Mouse (Mus musculus) bone marrow macrophage, adult 2 months (primary cell): ENCODE measurements around the gene Ptprd. TPM values are rescaled to one million over a fixed set of nuclear protein-coding genes. Genes with fewer than 3 reads are reported as not detected.

ENCODE experiments used
- H3K27ac ChIP-seq: 2 replicates; pipeline ENCODE4 v1.5.1; 2012; ENCODE audit warnings: low read depth, low read length; ENCODE audit not compliant: insufficient read depth
- H3K4me1 ChIP-seq: 2 replicates; pipeline ENCODE4 v1.6.1; 2012; ENCODE audit warnings: low read length; ENCODE audit not compliant: control insufficient read depth, insufficient read depth
- H3K4me3 ChIP-seq: 2 replicates; pipeline ENCODE4 v1.5.1; 2012; ENCODE audit warnings: mild to moderate bottlenecking, low read length, moderate library complexity; ENCODE audit not compliant: insufficient read depth
- CTCF ChIP-seq: IDR thresholded peaks from 2 replicates; pipeline ENCODE4 v1.5.1; 2012; ENCODE audit warnings: low read depth, mild to moderate bottlenecking, low read length, moderate library complexity
- POLR2A ChIP-seq: IDR thresholded peaks from 2 replicates; pipeline ENCODE4 v1.6.1; 2012; ENCODE audit warnings: mild to moderate bottlenecking, low read depth, low read length, borderline replicate concordance
- polyA plus RNA-seq: library from polyadenylated mRNA; stranded (reverse); fragments of >200 nt; gene quantifications from 2 replicates; pipeline ENCODE4 v1.2.4, GENCODE M21; 2012; ENCODE audit not compliant: missing spikeins, insufficient read depth, insufficient read length

Gene Ptprd
- polyA plus RNA-seq, 1 experiment: 1.4 TPM

GRCm38 (mm10) chr4:76014151-76014840 is 2197.5 kb downstream of the Ptprd start:
- TF ChIP-seq CTCF (no peak), POLR2A (no peak)
- H3K4me3 ChIP-seq: no peak overlapping the region
- no peaks in the 10 kb centered on the region for H3K4me1 ChIP-seq
- H3K27ac ChIP-seq: no peak overlapping the region

- TF ChIP-seq CTCF (no peak), POLR2A (no peak)
- Histone ChIP-seq H3K4me3 (no peak overlapping the region), H3K4me1 (no peaks in the 10 kb centered on the region), H3K27ac (no peak overlapping the region)
These were observed 2203.2 kb downstream of the Ptprd start for GRCm38 (mm10) chr4:76008580-76008979.

DNA sequence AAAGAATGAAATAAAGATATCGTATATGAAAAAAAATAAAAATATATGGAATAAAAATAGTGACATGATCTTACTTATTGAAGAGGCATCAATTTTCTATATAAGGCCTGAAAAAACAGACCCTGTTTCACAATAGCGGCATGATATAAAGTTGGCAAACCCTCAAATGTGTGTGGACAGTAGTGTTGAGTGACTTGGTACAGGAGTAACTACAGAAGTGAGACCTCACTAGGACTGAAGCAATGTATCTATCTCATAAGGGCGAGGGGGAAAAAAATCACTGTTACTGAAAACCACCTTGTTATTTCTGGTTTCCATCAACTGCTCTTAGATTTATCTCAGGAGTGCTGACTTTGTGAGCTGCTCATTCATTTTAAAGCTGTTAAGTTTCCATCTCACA is 2204.5 kb downstream of the Ptprd start:
- no peak overlapping the region for H3K4me3 ChIP-seq
- TF ChIP-seq POLR2A (no peak), CTCF (no peak)
- no peak overlapping the region for H3K27ac ChIP-seq
- no peaks in the 10 kb centered on the region for H3K4me1 ChIP-seq

- TF ChIP-seq POLR2A (no peak), CTCF (no peak)
- Histone ChIP-seq H3K4me3 (no peak overlapping the region), H3K4me1 (no peaks in the 10 kb centered on the region), H3K27ac (no peak overlapping the region)
These were observed 2205.0 kb downstream of the Ptprd start for GRCm38 (mm10) chr4:76006717-76007116.

DNA sequence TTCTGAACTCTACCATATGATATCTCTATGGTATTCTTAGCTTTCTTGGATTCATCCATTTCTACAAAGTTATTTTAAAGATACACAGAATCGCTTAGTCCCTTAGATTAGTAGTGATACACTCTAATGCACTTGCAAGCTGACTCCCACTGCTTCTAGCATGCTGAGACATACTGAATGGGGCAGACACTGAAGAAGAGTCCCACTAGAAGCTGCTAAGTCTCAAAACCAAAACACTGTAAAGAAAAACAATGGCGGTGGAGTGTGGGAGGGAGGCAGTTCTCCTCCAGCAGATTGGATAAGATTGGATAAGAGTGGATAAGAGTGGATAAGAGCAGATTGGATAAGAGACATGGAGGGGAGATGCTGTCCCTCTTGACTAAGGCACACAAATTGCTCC is 2207.6 kb downstream of the Ptprd start:
- TF ChIP-seq CTCF: no peak
- no peak for TF ChIP-seq POLR2A
- no peak overlapping the region for H3K27ac ChIP-seq
- no peaks in the 10 kb centered on the region for H3K4me1 ChIP-seq
- no peak overlapping the region for H3K4me3 ChIP-seq

DNA sequence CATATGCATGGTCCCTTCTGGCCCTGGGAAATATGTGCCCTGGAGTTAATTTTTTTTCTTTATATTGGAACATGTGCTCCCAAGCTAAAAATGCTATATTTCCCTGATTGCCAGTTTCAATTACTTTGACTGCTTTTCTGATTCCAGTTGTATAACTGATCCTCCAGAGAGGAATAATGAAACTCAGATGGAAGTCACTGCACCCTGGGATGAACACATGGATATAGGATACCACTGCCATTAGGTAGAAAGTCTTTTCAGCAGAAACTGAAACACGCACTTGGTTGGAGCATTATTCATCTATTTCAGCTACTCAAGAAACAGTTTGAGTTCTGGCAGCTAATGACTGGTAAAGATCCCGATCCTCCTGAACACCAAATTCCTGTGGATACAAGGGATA is 2211.5 kb downstream of the Ptprd start:
- Histone ChIP-seq H3K27ac (no peak overlapping the region), H3K4me1 (no peaks in the 10 kb centered on the region), H3K4me3 (no peak overlapping the region)
- TF ChIP-seq POLR2A (no peak), CTCF (no peak)

DNA sequence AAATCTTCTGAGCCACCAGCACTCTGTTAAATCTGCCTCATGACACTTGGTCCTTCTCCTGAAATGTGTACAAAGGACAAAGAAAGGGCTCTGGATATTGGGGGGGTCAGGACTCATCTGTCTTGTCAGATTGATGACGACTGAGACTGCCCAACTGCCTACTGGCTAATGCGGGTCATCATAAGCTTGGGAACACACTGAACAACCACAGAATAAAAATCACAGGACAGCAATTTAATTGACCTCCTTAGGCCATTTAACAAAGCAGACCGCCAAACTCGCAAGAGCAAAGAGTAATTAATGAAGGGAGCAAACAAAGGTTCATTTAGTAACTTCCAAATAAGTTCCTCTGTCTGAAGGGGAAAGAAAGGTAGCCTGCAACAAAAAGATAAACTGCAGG is 2215.9 kb downstream of the Ptprd start:
- no peaks in the 10 kb centered on the region for H3K4me1 ChIP-seq
- no peak overlapping the region for H3K27ac ChIP-seq
- no peak overlapping the region for H3K4me3 ChIP-seq
- TF ChIP-seq POLR2A: no peak
- no peak for TF ChIP-seq CTCF

- TF ChIP-seq POLR2A: no peak
- no peak for TF ChIP-seq CTCF
- no peak overlapping the region for H3K4me3 ChIP-seq
- no peak overlapping the region for H3K27ac ChIP-seq
- no peaks in the 10 kb centered on the region for H3K4me1 ChIP-seq
These were observed 2217.2 kb downstream of the Ptprd start for GRCm38 (mm10) chr4:75994576-75994975.

- Histone ChIP-seq H3K4me1 (no peaks in the 10 kb centered on the region), H3K27ac (no peak overlapping the region), H3K4me3 (no peak overlapping the region)
- TF ChIP-seq CTCF (no peak), POLR2A (no peak)
These were observed 2218.7 kb downstream of the Ptprd start for GRCm38 (mm10) chr4:75993092-75993491.

GRCm38 (mm10) chr4:75991621-75992245 is 2220.0 kb downstream of the Ptprd start:
- H3K4me1 ChIP-seq: no peaks in the 10 kb centered on the region
- no peak overlapping the region for H3K27ac ChIP-seq
- TF ChIP-seq POLR2A (no peak), CTCF (no peak)
- H3K4me3 ChIP-seq: no peak overlapping the region

DNA sequence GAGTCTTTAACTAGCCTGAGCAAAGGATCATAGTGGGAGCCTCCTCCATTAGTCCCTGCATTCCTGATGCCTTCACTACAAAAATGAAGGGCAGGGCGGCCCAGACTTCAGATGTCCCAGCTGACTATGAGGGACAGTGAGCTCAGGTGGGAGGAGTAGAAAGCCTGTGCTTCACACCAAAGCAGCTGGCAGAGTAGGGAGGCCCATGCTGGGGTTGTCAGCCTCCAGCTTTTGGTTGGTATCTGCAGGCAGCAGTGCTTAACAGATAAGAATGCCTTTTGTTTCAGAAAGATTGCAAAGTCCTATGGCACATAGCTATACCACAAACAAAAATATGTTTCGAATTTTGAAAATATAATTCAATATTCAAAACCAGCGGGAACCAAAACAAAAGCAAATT is 2237.0 kb downstream of the Ptprd start:
- no peak overlapping the region for H3K27ac ChIP-seq
- no peaks in the 10 kb centered on the region for H3K4me1 ChIP-seq
- TF ChIP-seq POLR2A: no peak
- no peak overlapping the region for H3K4me3 ChIP-seq
